Mouse (Mus musculus): ENCODE results near the gene Slbp. TPM values are rescaled to one million over a fixed set of nuclear protein-coding genes. Genes with fewer than 3 reads are reported as not detected.

Gene Slbp
- total RNA-seq (2015) (215 and 221 TPM in 2 replicates), total RNA-seq (2017) (234 and 254 TPM in 2 replicates)

GRCm38 (mm10) chr5:33651921-33652782, at the start of gene Slbp:
Gene Slbp, minus strand, starts transcription at chr5:33652574.
- ATAC-seq (ENCODE audit: poor library complexity, severe bottlenecking): peak; percentile 87

GRCm38 (mm10) chr5:33701832-33702231, 49.5 kb upstream of the Slbp start:
- no peak for ATAC-seq (ENCODE audit: poor library complexity, severe bottlenecking)

GRCm38 (mm10) chr5:33700010-33700409, 47.6 kb upstream of the Slbp start:
- ATAC-seq (ENCODE audit: poor library complexity, severe bottlenecking): no peak

- ATAC-seq (ENCODE audit: poor library complexity, severe bottlenecking): no peak
These were observed 46.3 kb upstream of the Slbp start for GRCm38 (mm10) chr5:33698669-33699068.

- no peak for ATAC-seq (ENCODE audit: poor library complexity, severe bottlenecking)
These were observed 45.7 kb upstream of the Slbp start for GRCm38 (mm10) chr5:33697947-33698512.

- ATAC-seq (ENCODE audit: poor library complexity, severe bottlenecking): no peak
These were observed 45.2 kb upstream of the Slbp start for GRCm38 (mm10) chr5:33697534-33697933.

- ATAC-seq (ENCODE audit: poor library complexity, severe bottlenecking): no peak
These were observed 44.1 kb upstream of the Slbp start for GRCm38 (mm10) chr5:33696430-33696829.

- ATAC-seq (ENCODE audit: poor library complexity, severe bottlenecking): no peak
These were observed 43.3 kb upstream of the Slbp start for GRCm38 (mm10) chr5:33695718-33696121.

DNA sequence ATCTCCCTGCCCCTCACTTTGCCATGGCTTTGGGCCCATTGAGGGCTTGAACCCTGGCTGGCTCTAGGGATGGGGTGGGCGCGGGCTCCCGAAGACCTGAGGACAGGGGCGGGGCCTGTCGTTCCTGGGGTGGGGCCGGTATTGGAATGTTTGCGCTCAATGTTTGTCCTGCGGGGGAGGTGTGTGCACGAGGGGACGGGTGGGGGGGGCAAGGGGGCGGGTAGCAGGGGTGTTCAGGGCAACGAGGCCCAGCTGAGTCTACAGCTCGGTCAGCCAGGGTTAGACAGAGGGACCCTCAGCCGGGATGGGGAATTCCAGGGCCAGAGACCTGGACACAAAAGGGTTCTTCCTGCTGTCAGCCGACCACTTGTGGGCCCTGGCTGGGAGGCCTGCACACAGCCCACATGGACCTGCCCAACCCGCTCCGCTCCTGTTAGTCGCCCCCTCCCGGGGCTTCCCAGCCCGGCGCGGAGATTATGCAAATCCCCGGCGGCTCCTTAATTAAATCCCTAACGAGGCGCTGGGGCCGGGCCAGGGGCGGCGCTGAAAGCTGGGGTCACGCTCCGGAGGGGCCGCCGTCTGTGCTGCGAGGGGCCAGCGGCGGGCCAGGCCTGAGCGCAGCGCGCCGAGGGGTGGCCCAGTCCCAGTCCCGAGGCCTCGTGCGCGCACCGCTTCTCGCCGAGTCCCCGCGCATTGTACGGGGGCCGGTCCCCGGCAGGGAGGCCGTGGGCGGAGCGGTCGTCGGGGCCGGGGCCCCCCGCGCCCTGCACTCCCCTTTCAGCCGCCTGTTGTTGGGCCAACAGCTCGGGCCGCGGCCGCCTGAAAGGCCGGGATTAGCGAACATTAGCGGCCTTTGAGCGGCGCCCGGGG, 42.7 kb upstream of the Slbp start:
- no peak for ATAC-seq (ENCODE audit: poor library complexity, severe bottlenecking)

DNA sequence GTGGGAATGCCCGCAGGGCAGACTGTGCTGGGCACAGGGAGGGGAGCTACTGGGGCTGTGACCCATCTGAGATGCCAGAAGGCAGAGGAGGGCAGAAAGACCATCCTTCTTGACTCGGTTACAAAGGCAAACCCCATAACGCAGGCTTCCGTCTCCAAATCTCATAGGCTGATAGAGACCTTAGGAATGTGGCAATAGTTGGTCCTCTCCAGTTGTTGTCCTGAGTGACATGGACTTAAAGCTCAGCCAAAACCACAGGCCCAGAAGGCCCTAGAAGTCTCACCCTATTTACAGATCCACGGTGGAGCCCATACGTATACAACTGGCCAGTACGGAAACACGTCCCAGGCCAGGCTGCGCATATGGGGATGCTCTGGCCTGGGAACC, 42.1 kb upstream of the Slbp start:
- no peak for ATAC-seq (ENCODE audit: poor library complexity, severe bottlenecking)

GRCm38 (mm10) chr5:33692393-33692792, 40.0 kb upstream of the Slbp start:
- no peak for ATAC-seq (ENCODE audit: poor library complexity, severe bottlenecking)

DNA sequence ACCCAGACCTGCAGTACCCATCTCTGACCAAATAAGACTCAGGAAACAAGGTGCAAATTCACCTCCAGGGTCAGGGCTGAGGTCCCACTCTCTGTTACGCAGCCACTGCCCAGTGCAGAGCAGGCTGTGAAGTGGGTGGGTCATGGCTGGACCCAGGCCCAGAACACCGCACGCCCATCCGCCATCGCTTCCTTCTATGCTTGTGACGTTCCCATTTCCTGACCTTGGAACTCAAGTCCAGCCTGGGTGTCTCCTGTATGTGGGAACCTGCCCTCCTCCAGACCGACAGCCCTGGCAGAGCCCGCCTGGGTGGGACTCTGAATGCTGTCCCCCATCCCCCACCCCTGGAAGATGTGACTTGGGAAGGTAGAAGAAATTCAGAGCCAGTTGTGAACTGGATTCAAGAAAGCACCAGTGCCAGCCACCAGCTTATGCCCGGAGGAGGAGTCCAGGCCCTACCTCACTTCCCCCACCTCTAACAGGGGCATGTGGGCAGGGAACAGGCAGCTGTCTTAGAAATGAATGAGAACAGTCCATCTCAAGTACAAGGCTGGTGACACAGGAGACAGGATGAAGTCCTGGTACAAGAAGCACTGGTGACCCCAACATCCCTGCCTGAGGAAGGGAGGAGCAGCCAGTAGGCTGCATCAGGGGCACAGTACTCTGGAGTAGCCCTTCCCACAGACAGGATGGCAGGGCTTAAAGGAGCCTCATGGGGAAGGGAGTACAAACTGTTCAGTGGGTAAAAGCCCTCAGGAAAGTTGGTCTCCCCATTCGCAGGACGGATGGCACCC, 37.7 kb upstream of the Slbp start:
- ATAC-seq (ENCODE audit: poor library complexity, severe bottlenecking): no peak

- ATAC-seq (ENCODE audit: poor library complexity, severe bottlenecking): no peak
These were observed 37.0 kb upstream of the Slbp start for GRCm38 (mm10) chr5:33689221-33689844.

DNA sequence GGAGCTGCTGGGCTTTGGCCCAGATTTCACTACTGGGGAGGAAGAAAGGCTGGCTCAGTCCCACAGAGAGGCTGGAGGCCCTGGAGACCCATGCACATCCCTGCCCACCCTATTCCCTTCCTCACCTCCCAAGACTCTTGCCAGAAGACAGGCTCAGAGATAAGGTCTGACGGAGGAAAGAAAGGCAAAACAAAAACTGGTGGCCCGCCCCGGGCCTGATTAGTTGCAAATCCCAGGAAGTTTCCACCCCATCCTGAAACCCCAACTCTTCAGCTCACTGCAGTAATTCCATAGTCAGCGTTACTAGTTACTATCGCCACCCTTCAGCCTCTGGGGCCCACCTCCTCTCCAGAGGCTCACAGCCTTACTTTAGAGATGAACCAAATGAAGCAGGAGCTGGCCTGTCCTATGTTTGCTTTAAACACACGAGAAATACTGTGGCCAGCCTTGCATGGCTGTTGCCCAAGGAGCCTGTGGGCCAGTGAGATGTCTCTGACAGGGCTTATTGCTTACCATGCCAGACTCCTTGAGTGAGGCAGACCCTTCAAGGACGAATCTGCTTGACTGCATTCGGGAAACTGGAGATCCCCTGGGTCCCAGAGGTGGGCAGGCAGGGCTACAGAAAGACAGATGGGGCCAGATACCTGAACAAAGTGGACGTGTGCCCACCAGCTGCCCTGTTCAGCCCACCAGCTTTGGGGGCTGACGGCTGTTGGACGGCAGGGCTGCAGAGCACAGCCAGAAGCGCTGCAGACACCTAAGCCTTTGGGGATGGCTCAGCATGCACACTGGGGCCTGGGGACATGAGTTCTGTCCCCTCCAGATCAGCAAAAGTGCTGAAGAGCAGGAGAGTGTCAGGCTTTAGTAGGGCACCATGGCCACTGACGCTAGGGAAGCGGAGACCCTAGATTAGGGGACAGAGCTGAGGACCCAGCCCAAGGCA, 36.2 kb upstream of the Slbp start:
- ATAC-seq (ENCODE audit: poor library complexity, severe bottlenecking): no peak

DNA sequence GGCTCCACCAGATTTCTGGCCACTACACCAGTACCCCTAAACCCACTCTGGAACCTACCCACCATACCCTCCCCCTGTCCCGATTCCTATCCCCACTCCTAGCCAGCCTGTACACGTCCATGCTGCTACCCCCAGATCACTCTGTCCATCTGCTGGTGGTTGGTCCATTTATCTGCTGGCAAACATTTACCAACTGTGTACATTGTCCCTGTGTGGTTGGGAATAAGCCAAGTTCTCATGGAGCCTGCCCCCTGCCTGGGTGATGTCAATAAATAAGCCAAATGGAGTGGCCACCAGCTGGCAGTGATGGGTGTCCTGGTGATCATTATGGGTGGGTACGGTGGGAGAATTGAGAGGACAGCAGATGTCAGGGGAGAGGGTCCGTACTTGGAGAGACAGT, 34.8 kb upstream of the Slbp start:
- no peak for ATAC-seq (ENCODE audit: poor library complexity, severe bottlenecking)

DNA sequence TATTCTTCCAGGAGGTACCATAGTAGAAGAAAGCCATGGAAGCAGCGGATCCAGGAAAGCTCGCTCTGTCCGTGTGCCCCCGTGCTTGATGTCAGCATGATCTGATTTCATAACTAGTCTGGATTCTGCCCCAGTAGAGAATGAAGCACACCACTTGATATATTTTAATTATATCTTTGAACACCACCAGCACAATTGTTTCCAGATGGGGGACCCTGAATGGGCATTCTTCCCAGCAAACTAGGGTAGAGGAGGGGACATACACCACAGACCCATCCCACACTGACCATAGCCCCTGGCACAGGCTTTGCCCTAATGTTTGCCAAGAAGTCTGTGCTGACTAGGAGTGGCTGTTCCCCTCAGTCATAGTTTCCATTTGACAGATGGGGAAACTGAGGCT, 32.6 kb upstream of the Slbp start:
- ATAC-seq (ENCODE audit: poor library complexity, severe bottlenecking): no peak

DNA sequence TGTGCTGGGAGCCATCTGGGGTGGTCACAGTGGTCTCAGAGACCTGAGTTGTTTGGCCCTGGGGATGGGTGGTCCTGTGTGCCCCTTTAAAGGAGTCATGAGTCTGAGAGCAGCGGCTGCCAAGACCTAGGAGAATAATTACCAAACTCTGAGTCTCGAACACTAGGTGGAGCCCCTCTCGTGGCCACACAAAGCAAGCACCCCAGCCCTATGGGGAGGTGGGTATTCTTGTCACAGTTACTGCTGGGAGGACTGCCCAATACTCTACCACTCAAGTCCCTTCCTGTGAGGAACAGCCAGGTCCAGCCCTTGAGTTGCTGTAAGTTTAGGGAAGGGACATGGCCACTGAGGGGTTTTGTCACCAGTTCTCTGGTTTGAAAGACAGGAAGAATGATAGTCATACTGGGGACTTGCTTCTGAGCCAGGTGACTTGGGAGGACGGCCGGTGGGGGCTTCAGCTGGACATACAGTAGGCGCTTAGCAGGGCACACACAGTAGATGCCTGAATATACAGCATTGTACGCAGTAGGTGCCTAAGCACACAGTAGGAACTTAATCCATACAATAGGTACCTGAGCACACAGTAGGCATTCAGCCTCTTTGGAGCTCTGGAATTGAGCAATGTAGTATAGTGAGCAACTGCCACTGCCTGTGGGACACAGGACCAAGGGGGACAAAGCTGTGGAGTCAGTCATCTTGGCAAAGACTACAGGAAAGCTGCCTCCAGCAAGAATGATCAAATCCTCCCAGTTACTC, 31.7 kb upstream of the Slbp start:
- no peak for ATAC-seq (ENCODE audit: poor library complexity, severe bottlenecking)

DNA sequence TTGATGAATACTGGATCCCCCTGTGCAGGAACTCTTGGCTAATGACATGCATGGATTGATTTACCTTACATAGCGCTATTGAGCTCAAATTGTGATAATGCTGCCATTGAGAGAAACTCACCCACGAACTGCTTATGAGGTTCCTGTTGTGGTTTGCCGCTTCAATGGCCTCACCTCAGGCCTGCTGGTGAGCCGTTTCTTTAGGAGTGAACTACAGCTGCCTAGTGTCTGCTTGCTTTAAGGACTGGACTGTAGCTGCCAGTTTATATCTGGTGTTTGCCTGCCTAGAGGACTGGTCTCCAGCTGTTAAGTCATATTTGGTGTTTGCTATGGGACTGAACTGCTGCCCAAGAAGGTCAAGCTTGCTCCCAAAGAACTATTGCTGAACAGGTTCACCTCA, 30.6 kb upstream of the Slbp start:
- no peak for ATAC-seq (ENCODE audit: poor library complexity, severe bottlenecking)
